Mouse (Mus musculus) kidney, adult 10 weeks (tissue): ENCODE data around the gene Hadh. TPM values are rescaled to one million over a fixed set of nuclear protein-coding genes. Genes with fewer than 3 reads are reported as not detected.

ENCODE experiments used
- polyA plus RNA-seq: library from polyadenylated mRNA; stranded (reverse); fragments of 350-450 nt; fragmentation: Illumina TruSeq; extraction: RNeasy Lipid Tissue Mini Kit (QIAGEN cat#74804); gene quantifications from one replicate; pipeline ENCODE4 v1.2.3, GENCODE M21; 2014; ENCODE audit warnings: low read depth, low replicate concordance

Hadh gene
- polyA plus RNA-seq: 250 TPM

DNA sequence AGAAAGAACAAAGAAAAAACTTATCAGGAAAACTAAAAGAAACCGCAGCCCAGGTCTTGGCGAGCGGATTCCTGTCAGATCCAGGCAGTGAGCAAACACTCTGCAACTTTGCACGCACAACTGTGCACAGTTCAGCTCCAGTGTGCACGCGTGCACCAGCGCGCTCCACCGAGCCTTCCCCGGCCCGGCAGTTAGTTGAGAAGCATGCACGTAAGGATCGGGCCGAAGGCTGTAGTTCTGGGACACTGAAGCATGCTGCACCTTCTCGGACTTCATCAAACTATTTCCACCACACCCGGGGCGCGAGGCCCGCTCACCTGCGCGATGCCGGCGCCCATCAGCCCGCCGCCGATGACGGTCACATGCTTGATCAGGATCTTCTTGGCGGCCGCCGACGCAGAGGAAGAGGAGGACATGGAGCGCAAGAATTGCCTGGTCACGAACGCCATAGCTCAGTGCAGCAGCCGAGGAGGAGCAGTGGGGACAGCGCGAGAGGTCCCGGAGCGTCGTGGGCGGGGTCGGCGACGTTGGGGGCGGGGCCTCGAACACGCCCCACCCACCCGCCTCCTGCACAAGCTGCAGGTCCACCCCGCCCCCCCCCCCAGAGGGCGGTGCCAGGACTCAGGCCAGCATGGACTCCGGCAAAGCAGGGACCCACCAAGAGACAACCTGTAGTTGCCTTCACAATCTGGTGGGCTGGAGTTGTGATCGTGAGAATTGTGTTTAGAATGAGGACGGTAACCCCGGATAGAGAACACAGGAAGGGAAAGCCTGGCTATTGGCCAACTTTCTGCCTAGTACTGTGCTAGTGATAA, at the start of gene Hadh:
Gene Hadh (minus strand): TSS at position 543 of the 815 bp plus-strand sequence.

DNA sequence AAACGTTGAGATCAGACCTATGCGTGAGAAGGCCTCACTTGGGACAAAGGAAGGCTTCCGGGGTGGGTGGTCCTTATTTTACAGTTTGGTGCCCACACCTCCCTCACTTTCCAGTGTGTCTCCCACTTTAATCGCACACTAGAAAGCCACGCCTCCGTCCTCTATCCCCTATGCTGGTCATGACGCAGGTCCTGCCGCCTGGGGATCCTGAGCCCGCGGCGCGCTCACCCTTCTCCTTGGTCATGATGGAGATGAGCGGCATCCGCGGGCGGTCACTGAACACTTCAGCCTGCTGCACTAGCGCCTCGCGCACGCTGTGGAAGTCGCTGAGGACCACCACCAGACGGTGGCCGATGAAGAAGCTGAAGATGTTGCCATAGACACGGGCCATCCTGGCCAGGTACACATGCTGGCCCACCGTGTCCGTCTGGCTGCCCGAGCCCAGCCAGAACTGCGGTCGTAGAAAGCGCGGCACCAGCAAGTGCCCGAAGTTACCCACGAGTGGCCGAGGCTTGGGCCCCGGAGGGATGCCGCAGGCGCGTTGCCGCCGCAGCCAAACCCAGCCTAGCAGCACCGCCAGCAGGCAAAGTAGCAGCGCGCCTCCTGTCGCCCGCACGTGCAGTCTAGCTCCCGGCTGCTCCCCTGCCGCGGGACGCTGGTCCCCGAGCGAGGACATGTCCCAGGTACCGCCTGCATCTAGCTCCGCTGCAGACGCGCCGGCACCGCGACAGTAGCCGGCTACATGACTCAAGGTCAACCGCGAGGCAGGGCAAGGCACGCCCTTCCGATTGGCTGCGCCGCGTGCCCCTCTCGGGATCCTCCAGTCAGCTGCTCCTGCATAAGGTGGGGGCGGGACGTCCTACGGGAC, 30.8 kb upstream of the Hadh start, which contains the start of gene Cyp2u1:
Gene Cyp2u1 (minus strand): TSS at position 776 of the 868 bp plus-strand sequence.

Other genes with a start within 250 kb of the Hadh start
- 0.57 TPM for gene Lef1, start 161.6 kb downstream of the Hadh start, polyA plus RNA-seq
- gene Cyp2u1, start 31.1 kb upstream of the Hadh start, polyA plus RNA-seq: 1.7 TPM
- 128 TPM for gene Sgms2, start 219.3 kb upstream of the Hadh start, polyA plus RNA-seq